Mouse (Mus musculus): ENCODE measurements around the gene Hacd2.
A peak's percentile ranks its signal among the peaks of the same experiment; 100 is the strongest.

Hacd2 gene

GRCm38 (mm10) chr16:35022242-35023137 lies at the start of gene Hacd2:
TSS of gene Hacd2 (plus strand) at chr16:35022428.
- DNase-seq (ENCODE audit: low read depth, low spot score) = peak; percentile 80

- DNase-seq (ENCODE audit: low read depth, low spot score) = no peak
Observed at GRCm38 (mm10) chr16:34972471-34972870, 49.8 kb upstream of the Hacd2 start.

GRCm38 (mm10) chr16:34975544-34975943 lies 46.7 kb upstream of the Hacd2 start:
- no peak for DNase-seq (ENCODE audit: low read depth, low spot score)

- no peak for DNase-seq (ENCODE audit: low read depth, low spot score)
Observed at GRCm38 (mm10) chr16:34976630-34977029, 45.6 kb upstream of the Hacd2 start.

GRCm38 (mm10) chr16:34978018-34978417 lies 44.2 kb upstream of the Hacd2 start:
- DNase-seq (ENCODE audit: low read depth, low spot score) = no peak

GRCm38 (mm10) chr16:34981009-34981408 lies 41.2 kb upstream of the Hacd2 start:
- no peak for DNase-seq (ENCODE audit: low read depth, low spot score)

- DNase-seq (ENCODE audit: low read depth, low spot score) = no peak
Observed at GRCm38 (mm10) chr16:34984203-34985030, 37.8 kb upstream of the Hacd2 start.

GRCm38 (mm10) chr16:34985031-34985346 lies 37.2 kb upstream of the Hacd2 start:
- no peak for DNase-seq (ENCODE audit: low read depth, low spot score)

GRCm38 (mm10) chr16:34986211-34986825 lies 35.9 kb upstream of the Hacd2 start:
- no peak for DNase-seq (ENCODE audit: low read depth, low spot score)

- no peak for DNase-seq (ENCODE audit: low read depth, low spot score)
Observed at GRCm38 (mm10) chr16:34991365-34991764, 30.9 kb upstream of the Hacd2 start.

- no peak for DNase-seq (ENCODE audit: low read depth, low spot score)
Observed at GRCm38 (mm10) chr16:34992854-34993253, 29.4 kb upstream of the Hacd2 start.

GRCm38 (mm10) chr16:34993694-34994330 lies 28.4 kb upstream of the Hacd2 start:
- DNase-seq (ENCODE audit: low read depth, low spot score) = no peak

GRCm38 (mm10) chr16:34994641-34995141 lies 27.5 kb upstream of the Hacd2 start:
- DNase-seq (ENCODE audit: low read depth, low spot score) = no peak

- DNase-seq (ENCODE audit: low read depth, low spot score) = no peak
Observed at GRCm38 (mm10) chr16:34996133-34996532, 26.1 kb upstream of the Hacd2 start.

GRCm38 (mm10) chr16:34997052-34997451 lies 25.2 kb upstream of the Hacd2 start:
- no peak for DNase-seq (ENCODE audit: low read depth, low spot score)

- DNase-seq (ENCODE audit: low read depth, low spot score) = no peak
Observed at GRCm38 (mm10) chr16:34997576-34997975, 24.7 kb upstream of the Hacd2 start.

GRCm38 (mm10) chr16:34999016-34999415 lies 23.2 kb upstream of the Hacd2 start:
- no peak for DNase-seq (ENCODE audit: low read depth, low spot score)

GRCm38 (mm10) chr16:34999986-35000385 lies 22.2 kb upstream of the Hacd2 start:
- DNase-seq (ENCODE audit: low read depth, low spot score) = no peak

GRCm38 (mm10) chr16:35000923-35001560 lies 21.2 kb upstream of the Hacd2 start:
- DNase-seq (ENCODE audit: low read depth, low spot score) = no peak

- no peak for DNase-seq (ENCODE audit: low read depth, low spot score)
Observed at GRCm38 (mm10) chr16:35004356-35004755, 17.9 kb upstream of the Hacd2 start.

- no peak for DNase-seq (ENCODE audit: low read depth, low spot score)
Observed at GRCm38 (mm10) chr16:35004756-35005155, 17.5 kb upstream of the Hacd2 start.

Data from retina, adult 2 months (tissue).